Mouse (Mus musculus) small intestine, adult 2 months (tissue): ENCODE measurements around the gene Tigd2.

ENCODE experiments used
- CTCF ChIP-seq: fragments of 200-500 bp; IDR thresholded peaks from 2 replicates; pipeline ENCODE4 v1.5.1; 2012; ENCODE audit warnings: low read depth, mild to moderate bottlenecking, control low read depth, inconsistent platforms, low read length, moderate library complexity, mixed read lengths; ENCODE audit not compliant: insufficient replicate concordance, insufficient read length; ENCODE audit errors: extremely low read depth
- POLR2A ChIP-seq: fragments of 200-500 bp; IDR thresholded peaks from 2 replicates; pipeline ENCODE4 v1.6.1; 2012; ENCODE audit warnings: low read depth, mild to moderate bottlenecking, control low read depth, inconsistent platforms, low read length, moderate library complexity

- TF ChIP-seq POLR2A: no peak
- no peak for TF ChIP-seq CTCF
Measured at GRCm38 (mm10) chr6:59196746-59197145, 11.9 kb upstream of the Tigd2 start.
